Mouse (Mus musculus): ENCODE measurements around the gene Gm43638. TPM values are rescaled to one million over a fixed set of nuclear protein-coding genes. Genes with fewer than 3 reads are reported as not detected.
"Not testable (repeated sequence)": the region's sequence is repeated elsewhere in the genome, so short reads cannot be mapped to it uniquely, and the experiment has no call there.

Gm43638 gene
- not detected in 2 replicates for polyA plus RNA-seq (2012; rRNA removed)
- polyA plus RNA-seq (2014; fragmentation: Nextera tagmentation; extraction: Ambion mirVana) = not detected in 2 replicates

DNA sequence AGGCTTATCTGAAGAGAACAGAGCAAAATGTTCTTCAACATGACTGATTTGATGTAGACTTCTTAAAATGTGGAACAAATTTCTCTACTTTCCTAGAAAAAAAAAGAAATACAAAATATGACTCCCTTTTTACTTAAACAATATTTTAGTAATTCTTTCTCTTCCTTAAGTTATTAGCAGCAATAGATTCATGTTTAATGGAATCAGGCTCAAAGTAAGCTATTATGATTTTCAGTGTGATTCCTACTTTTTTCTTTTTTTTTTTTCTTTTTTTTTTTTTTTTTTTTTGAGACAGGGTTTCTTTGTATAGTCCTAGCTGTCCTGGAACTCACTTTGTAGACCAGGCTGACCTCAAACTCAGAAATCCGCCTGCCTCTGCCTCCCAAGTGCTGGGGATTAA is at the start of gene Gm43638:
Gene Gm43638, minus strand, starts transcription at position 101 of the 400 bp plus-strand sequence.
- H3K27me3 ChIP-seq (ENCODE audit: control insufficient read depth, insufficient read depth, low read length); H3K9ac ChIP-seq (ENCODE audit: low read depth, low read length, severe bottlenecking); ATAC-seq (ENCODE audit: low FRiP score, low read depth); H3K27ac ChIP-seq (replicated peaks; ENCODE audit: low read depth, low read length); H3K9me3 ChIP-seq (ENCODE audit: control insufficient read depth, low read length); H3K4me2 ChIP-seq (replicated peaks; ENCODE audit: low read depth, low read length, severe bottlenecking); H3K36me3 ChIP-seq (ENCODE audit: control insufficient read depth, insufficient read depth, low read length); H3K4me3 ChIP-seq (replicated peaks; ENCODE audit: low read length); H3K4me1 ChIP-seq (ENCODE audit: control insufficient read depth, insufficient read depth, low read length); DNase-seq (ENCODE audit: low spot score): not testable (repeated sequence)
- 76% methylated on average over 1 of the region's 1 CpGs for WGBS

DNA sequence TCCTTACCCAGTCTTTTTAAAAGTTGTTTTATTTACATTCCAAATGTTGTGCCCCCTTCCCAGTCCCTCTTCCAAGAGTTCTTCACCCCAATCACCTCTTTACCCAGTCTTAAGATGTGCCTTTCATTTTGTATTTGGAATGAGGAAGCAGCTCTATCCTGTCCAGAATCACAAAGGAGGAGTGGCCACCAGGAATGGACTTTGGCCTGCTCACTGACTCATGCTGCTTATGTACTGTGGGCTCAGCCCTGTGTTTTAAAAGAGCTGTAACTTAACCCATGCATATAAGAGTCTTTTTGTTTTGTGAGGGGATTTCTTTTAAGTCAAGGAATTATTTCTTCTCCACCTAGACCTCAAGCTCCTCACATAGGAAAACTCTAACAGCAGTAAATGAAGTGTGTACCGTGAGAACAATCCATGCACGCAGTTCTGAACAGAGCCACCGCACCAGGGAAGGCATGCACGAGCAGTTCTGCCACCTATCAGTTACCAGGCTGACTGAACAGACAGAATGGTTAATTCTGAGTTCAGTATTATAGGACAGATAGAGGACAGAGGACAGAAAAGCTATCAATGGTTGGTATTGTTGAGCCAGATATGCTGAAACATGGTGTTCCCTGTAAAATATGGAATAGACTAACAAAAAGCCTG is 49.5 kb upstream of the Gm43638 start:
- TF ChIP-seq POLR2A (IDR thresholded peaks at IDR 0.05; ENCODE audit: borderline replicate concordance, extremely low read depth, insufficient read depth, insufficient read length) = no peak
- ATAC-seq (ENCODE audit: low FRiP score, low read depth) = no peak
- Histone ChIP-seq H3K4me1 (ENCODE audit: control insufficient read depth, insufficient read depth, low read length) (no peaks in the 10 kb centered on the region), H3K9me3 (ENCODE audit: control insufficient read depth, low read length) (no peaks in the 10 kb centered on the region), H3K4me2 (replicated peaks; ENCODE audit: low read depth, low read length, severe bottlenecking) (no peak overlapping the region), H3K36me3 (ENCODE audit: control insufficient read depth, insufficient read depth, low read length) (no peaks in the 10 kb centered on the region), H3K27ac (replicated peaks; ENCODE audit: low read depth, low read length) (no peak overlapping the region), H3K9ac (ENCODE audit: low read depth, low read length, severe bottlenecking) (no peak overlapping the region), H3K27me3 (ENCODE audit: control insufficient read depth, insufficient read depth, low read length) (no peaks in the 10 kb centered on the region), H3K4me3 (replicated peaks; ENCODE audit: low read length) (no peak overlapping the region)
- no peak for DNase-seq (ENCODE audit: low spot score)
- WGBS = 80% methylated on average over 4 of the region's 4 CpGs

DNA sequence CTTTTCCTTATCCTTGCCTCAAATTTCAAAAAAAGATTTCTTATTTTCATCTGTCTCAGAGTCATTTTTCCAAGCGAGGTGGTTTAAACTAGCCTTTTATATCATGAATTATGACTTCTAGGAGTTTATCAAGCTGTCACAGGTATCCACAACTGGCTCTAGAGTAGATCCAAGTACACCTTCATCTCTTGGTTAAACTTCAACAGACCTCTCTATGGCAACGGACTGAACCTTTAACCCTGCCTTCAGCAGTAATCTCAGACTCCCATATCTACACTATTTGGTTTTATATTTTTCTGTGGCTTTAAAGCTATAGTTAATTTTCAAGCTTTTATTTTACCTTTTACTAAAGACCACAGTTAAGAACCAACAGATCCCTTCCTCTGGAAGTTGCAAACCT is 45.7 kb upstream of the Gm43638 start:
- no peak overlapping the region for H3K9ac ChIP-seq (ENCODE audit: low read depth, low read length, severe bottlenecking)
- DNase-seq (ENCODE audit: low spot score) = no peak
- H3K9me3 ChIP-seq (ENCODE audit: control insufficient read depth, low read length) = no peaks in the 10 kb centered on the region
- ATAC-seq (ENCODE audit: low FRiP score, low read depth) = no peak
- WGBS = 68% methylated on average over 2 of the region's 2 CpGs
- H3K4me1 ChIP-seq (ENCODE audit: control insufficient read depth, insufficient read depth, low read length) = no peaks in the 10 kb centered on the region
- H3K27ac ChIP-seq (replicated peaks; ENCODE audit: low read depth, low read length) = no peak overlapping the region
- TF ChIP-seq POLR2A (IDR thresholded peaks at IDR 0.05; ENCODE audit: borderline replicate concordance, extremely low read depth, insufficient read depth, insufficient read length) = no peak
- no peak overlapping the region for H3K4me2 ChIP-seq (replicated peaks; ENCODE audit: low read depth, low read length, severe bottlenecking)
- H3K36me3 ChIP-seq (ENCODE audit: control insufficient read depth, insufficient read depth, low read length) = no peaks in the 10 kb centered on the region
- no peak overlapping the region for H3K4me3 ChIP-seq (replicated peaks; ENCODE audit: low read length)
- no peaks in the 10 kb centered on the region for H3K27me3 ChIP-seq (ENCODE audit: control insufficient read depth, insufficient read depth, low read length)

DNA sequence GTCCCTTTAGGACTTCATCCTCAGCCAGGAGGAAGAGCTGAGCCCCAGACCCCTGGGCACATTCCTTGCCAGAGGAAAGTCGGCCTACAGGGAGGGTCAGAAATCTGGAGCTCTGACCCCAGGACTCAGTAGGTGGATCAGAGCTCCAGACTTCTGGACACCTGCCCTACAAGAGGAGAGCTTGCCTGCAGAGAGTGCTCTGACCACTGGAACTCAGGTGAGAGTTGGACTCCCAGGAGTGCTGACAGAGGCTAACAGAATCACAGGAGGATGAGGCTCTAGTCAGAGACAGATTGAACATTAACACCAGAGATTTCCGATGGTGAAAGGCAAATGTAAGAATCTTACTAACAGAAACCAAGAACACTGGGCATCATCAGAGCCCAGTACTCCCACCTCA is 37.0 kb upstream of the Gm43638 start:
- not testable (repeated sequence) for DNase-seq (ENCODE audit: low spot score); H3K9ac ChIP-seq (ENCODE audit: low read depth, low read length, severe bottlenecking); H3K9me3 ChIP-seq (ENCODE audit: control insufficient read depth, low read length); H3K36me3 ChIP-seq (ENCODE audit: control insufficient read depth, insufficient read depth, low read length); ATAC-seq (ENCODE audit: low FRiP score, low read depth); H3K27me3 ChIP-seq (ENCODE audit: control insufficient read depth, insufficient read depth, low read length); H3K4me3 ChIP-seq (replicated peaks; ENCODE audit: low read length); H3K4me1 ChIP-seq (ENCODE audit: control insufficient read depth, insufficient read depth, low read length); H3K4me2 ChIP-seq (replicated peaks; ENCODE audit: low read depth, low read length, severe bottlenecking); H3K27ac ChIP-seq (replicated peaks; ENCODE audit: low read depth, low read length)
- 86% methylated on average over 2 of the region's 2 CpGs for WGBS

DNA sequence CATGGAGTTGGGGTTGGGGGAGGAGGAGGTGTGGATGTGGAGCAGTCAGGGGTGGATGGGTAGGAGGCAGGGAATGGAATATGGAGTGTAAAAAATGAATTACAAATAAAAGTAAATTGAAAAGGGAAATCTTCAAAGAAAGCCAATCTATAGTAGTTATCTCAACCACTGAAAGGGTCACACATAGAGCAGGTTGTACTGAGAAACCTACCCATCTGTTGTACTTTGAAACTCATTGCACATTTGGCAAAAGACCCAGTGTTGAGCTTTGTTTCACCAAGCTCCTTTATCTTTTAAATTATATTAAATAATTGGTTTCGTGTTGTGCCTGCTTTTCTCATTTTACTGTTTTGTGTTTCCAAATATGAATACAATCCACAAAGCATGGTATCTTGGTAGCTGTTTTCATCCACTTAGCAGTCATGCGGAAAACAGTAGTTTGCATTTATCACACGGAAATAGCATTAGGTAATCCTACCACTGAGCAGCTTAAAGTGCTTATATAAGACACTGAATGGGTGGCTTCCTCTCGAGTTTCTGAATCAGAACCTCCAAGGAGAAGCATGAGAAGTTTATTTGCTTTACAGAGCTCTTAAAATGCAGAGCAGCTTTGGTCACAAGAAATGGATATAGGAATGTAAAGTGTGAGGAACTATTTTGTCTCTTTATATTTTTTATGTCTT is 19.3 kb upstream of the Gm43638 start:
- no peak for ATAC-seq (ENCODE audit: low FRiP score, low read depth)
- 66% methylated on average over 4 of the region's 4 CpGs for WGBS
- Histone ChIP-seq H3K27ac (replicated peaks; ENCODE audit: low read depth, low read length) (no peak overlapping the region), H3K4me1 (ENCODE audit: control insufficient read depth, insufficient read depth, low read length) (no peaks in the 10 kb centered on the region), H3K4me2 (replicated peaks; ENCODE audit: low read depth, low read length, severe bottlenecking) (no peak overlapping the region), H3K9ac (ENCODE audit: low read depth, low read length, severe bottlenecking) (no peak overlapping the region), H3K27me3 (ENCODE audit: control insufficient read depth, insufficient read depth, low read length) (no peaks in the 10 kb centered on the region), H3K9me3 (ENCODE audit: control insufficient read depth, low read length) (no peaks in the 10 kb centered on the region), H3K4me3 (replicated peaks; ENCODE audit: low read length) (no peak overlapping the region), H3K36me3 (ENCODE audit: control insufficient read depth, insufficient read depth, low read length) (no peaks in the 10 kb centered on the region)
- no peak for DNase-seq (ENCODE audit: low spot score)
- no peak for TF ChIP-seq POLR2A (IDR thresholded peaks at IDR 0.05; ENCODE audit: borderline replicate concordance, extremely low read depth, insufficient read depth, insufficient read length)

Data from limb, embryonic 14.5 days (tissue).